Mouse (Mus musculus): ENCODE results near the gene Ppp2r1b.

DNA sequence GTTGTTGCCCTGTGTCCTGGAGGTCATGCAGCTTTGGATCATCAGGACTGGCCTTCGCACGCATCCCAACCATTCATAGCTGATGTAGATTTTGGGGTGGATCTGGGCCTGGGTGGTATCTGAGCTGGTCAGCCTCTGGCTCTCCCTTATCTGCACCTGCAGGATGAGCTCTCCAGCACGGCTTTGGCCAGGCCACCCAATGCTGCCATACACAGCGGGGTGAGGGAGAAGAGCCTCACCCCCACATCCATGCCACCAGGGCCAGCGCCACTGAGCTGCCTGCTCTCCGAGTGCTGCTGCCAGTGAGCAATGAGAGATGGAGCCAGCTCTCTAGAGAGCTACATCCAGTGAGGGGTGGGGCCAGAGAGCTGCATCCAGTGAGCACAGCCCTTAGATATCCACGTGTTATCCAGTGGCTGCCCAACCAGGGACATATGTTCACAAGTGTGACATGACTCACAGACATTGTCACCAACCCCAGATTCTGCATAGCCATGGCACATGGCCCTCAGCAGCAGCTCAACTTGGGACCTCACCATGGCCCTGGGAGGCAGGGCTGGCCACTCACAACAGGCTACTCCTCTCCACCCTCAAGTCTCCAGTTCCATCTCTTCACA is 41.9 kb upstream of the Ppp2r1b start:
- TF ChIP-seq POLR2A (IDR thresholded peaks at IDR 0.05; ENCODE audit: low read depth, low read length) (no peak), CTCF (conservative IDR thresholded peaks at IDR 0.05; ENCODE audit: insufficient read depth, insufficient read length, low read depth, low read length) (no peak)
